ENCODE assay signal across 10 mouse cellular contexts in the genomic region with DNA sequence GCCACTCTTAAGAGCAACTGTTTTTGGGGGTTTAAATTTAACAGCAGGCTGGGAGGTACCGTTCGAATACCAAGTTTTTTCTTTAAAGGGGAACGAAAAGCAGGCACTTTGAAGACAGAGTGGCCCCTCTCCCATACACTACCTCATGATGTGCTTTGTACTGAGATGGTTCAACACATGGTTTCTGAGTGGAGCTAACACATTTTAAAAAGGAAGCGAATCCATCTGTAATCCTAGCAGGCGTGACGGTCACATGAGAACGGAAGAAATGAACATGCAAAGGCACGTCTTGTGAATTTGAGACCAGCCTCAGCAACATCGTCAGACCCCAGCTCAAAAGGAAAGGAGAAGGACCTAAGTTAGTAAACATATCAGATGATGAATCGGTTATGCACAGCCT.
A peak's percentile ranks its signal among the peaks of the same experiment; 100 is the strongest.
DNase-seq lines count a peak whose midpoint lies in the region; ATAC-seq and TF ChIP-seq lines count a peak whose summit lies in the region.
"Had no signal": no experiment of that assay in that cellular context is flagged by ENCODE, and none has a peak within 500 bp of the region (broad histone marks: within the 10 kb centered on the region; RNA-seq: fewer than 3 reads in every experiment).

No protein-coding gene starts in this region.

- no peak for ATAC-seq in kidney, embryonic 16.5 days (ENCODE audit: low FRiP score, low TSS enrichment)
- no peak for ATAC-seq in embryonic facial prominence, embryonic 12.5 days (ENCODE audit: insufficient number of reproducible peaks, insufficient read depth, low FRiP score, low TSS enrichment)
- ATAC-seq in hindbrain, embryonic 11.5 days (ENCODE audit: low FRiP score) = peak; percentile 28; the same call in 1 of the 2 replicates
- peak; percentile 24; the same call in 1 of the 2 replicates for ATAC-seq in midbrain, embryonic 15.5 days (replicated peaks)

- no peak for TF ChIP-seq CTCF in left cerebral cortex, adult 2 months (IDR thresholded peaks at IDR 0.05)

- H3K4me3 ChIP-seq in kidney, embryonic 16.5 days (ENCODE audit: low read length) = no peak overlapping the region
- H3K4me3 ChIP-seq in embryonic facial prominence, embryonic 12.5 days = no peak overlapping the region
- no peak overlapping the region for H3K4me3 ChIP-seq in hindbrain, embryonic 11.5 days (ENCODE audit: low read depth, low read length)
- peak overlapping the region; percentile 19 for H3K4me3 ChIP-seq in midbrain, embryonic 15.5 days
- no peak overlapping the region for H3K4me3 ChIP-seq in left cerebral cortex, adult 2 months
- H3K4me3 ChIP-seq: heart, embryonic 12.5 days had no signal

- H3K9me3 ChIP-seq in kidney, embryonic 16.5 days (ENCODE audit: low read length) = no peaks in the 10 kb centered on the region
- H3K9me3 ChIP-seq in embryonic facial prominence, embryonic 12.5 days = no peaks in the 10 kb centered on the region
- H3K9me3 ChIP-seq in hindbrain, embryonic 11.5 days (ENCODE audit: control insufficient read depth, low read length) = no peaks in the 10 kb centered on the region
- no peaks in the 10 kb centered on the region for H3K9me3 ChIP-seq in midbrain, embryonic 15.5 days
- H3K9me3 ChIP-seq: heart, embryonic 12.5 days had no signal

- no peak overlapping the region for H3K9ac ChIP-seq in kidney, embryonic 16.5 days (replicated peaks; ENCODE audit: low read length)
- H3K9ac ChIP-seq in embryonic facial prominence, embryonic 12.5 days = no peak overlapping the region
- no peak overlapping the region for H3K9ac ChIP-seq in hindbrain, embryonic 11.5 days (ENCODE audit: low read depth, low read length)
- H3K9ac ChIP-seq in midbrain, embryonic 15.5 days = no peak overlapping the region
- H3K9ac ChIP-seq: heart, embryonic 12.5 days; liver, embryonic 14.5 days had no signal

- WGBS in kidney, embryonic 16.5 days = 52% methylated on average over 10 of the region's 10 CpGs
- 59% methylated on average over 10 of the region's 10 CpGs for WGBS in embryonic facial prominence, embryonic 12.5 days
- WGBS in hindbrain, embryonic 11.5 days = 73% methylated on average over 10 of the region's 10 CpGs
- 64% methylated on average over 10 of the region's 10 CpGs for WGBS in midbrain, embryonic 15.5 days

- peaks cover 8% of the 10 kb centered on the region for H3K4me1 ChIP-seq in kidney, embryonic 16.5 days (ENCODE audit: insufficient read depth, low read length)
- peaks cover 8% of the 10 kb centered on the region; the same call in 1 of the 2 replicates for H3K4me1 ChIP-seq in embryonic facial prominence, embryonic 12.5 days
- H3K4me1 ChIP-seq in hindbrain, embryonic 11.5 days (replicated peaks; ENCODE audit: control insufficient read depth, insufficient read depth, low read length) = peaks cover 3% of the 10 kb centered on the region; the same call in 1 of the 2 replicates
- H3K4me1 ChIP-seq in midbrain, embryonic 15.5 days = peaks cover 25% of the 10 kb centered on the region

- peak overlapping the region; percentile 37; the same call in 1 of the 2 replicates for H3K4me2 ChIP-seq in kidney, embryonic 16.5 days (replicated peaks; ENCODE audit: low read depth, low read length)
- H3K4me2 ChIP-seq in embryonic facial prominence, embryonic 12.5 days (replicated peaks) = peak overlapping the region; percentile 12; the same call in 1 of the 2 replicates
- H3K4me2 ChIP-seq in hindbrain, embryonic 11.5 days (replicated peaks; ENCODE audit: low read depth, low read length) = no peak overlapping the region
- H3K4me2 ChIP-seq in midbrain, embryonic 15.5 days = peak overlapping the region; percentile 44

- no peak for DNase-seq in kidney, postnatal 4 days
- DNase-seq in hindbrain, embryonic 11.5 days (ENCODE audit: low spot score) = no peak
- DNase-seq in left cerebral cortex, adult 2 months (ENCODE audit: extremely low spot score in 1 of 2, low spot score in 2 of 2) = no peak
- no peak for DNase-seq in Muller cell, postnatal 12 days (ENCODE audit: inconsistent ontology term)
- no peak for DNase-seq in gastrocnemius, postnatal 25 days

- H3K27ac ChIP-seq in kidney, embryonic 16.5 days (ENCODE audit: low read length) = no peak overlapping the region
- no peak overlapping the region for H3K27ac ChIP-seq in embryonic facial prominence, embryonic 12.5 days
- H3K27ac ChIP-seq in hindbrain, embryonic 11.5 days (ENCODE audit: low read depth, low read length) = no peak overlapping the region
- H3K27ac ChIP-seq in midbrain, embryonic 15.5 days = peak overlapping the region; percentile 59
- H3K27ac ChIP-seq in left cerebral cortex, adult 2 months = no peak overlapping the region
- H3K27ac ChIP-seq: liver, embryonic 14.5 days had no signal

- intact Hi-C loops in left cerebral cortex, adult 2 months (cut with DNase I) = loop anchor here (2.0 to 5.0 kb wide), 3 partner anchors 41 to 346 kb away; partner anchors contain the start of gene Sp5

- peaks cover 5% of the 10 kb centered on the region; the same call in 1 of the 2 replicates for H3K27me3 ChIP-seq in kidney, embryonic 16.5 days (ENCODE audit: insufficient read depth, low read length)
- peaks cover 20% of the 10 kb centered on the region for H3K27me3 ChIP-seq in embryonic facial prominence, embryonic 12.5 days
- peaks cover 2% of the 10 kb centered on the region; the same call in 1 of the 2 replicates for H3K27me3 ChIP-seq in hindbrain, embryonic 11.5 days (ENCODE audit: control insufficient read depth, insufficient read depth, low read length)
- H3K27me3 ChIP-seq in midbrain, embryonic 15.5 days (replicated peaks) = no peaks in the 10 kb centered on the region

- no peaks in the 10 kb centered on the region for H3K36me3 ChIP-seq in kidney, embryonic 16.5 days (ENCODE audit: insufficient read depth, low read length)
- no peaks in the 10 kb centered on the region for H3K36me3 ChIP-seq in embryonic facial prominence, embryonic 12.5 days
- no peaks in the 10 kb centered on the region for H3K36me3 ChIP-seq in hindbrain, embryonic 11.5 days (ENCODE audit: control insufficient read depth, insufficient read depth, low read length)
- H3K36me3 ChIP-seq in midbrain, embryonic 15.5 days (replicated peaks) = no peaks in the 10 kb centered on the region
- H3K36me3 ChIP-seq: heart, embryonic 12.5 days had no signal

Comparison
In these comparisons a context has a peak if more than half of its experiments do, and no peak if none do; other contexts are left out.
1. ATAC-seq: peak in hindbrain, embryonic 11.5 days (single experiment) and midbrain, embryonic 15.5 days (single experiment); none in kidney, embryonic 16.5 days (single experiment) and embryonic facial prominence, embryonic 12.5 days (single experiment).